Mouse (Mus musculus): ENCODE measurements at regions not wholly inside any gene's neighbourhood (a gene's known extent, or its start where the extent isn't known, plus 50 kb on each side); places are given as distances from the start of the nearest gene placed in this dataset.

GRCm38 (mm10) chr10:91889864-91890263 lies 708.7 kb upstream of the Tmpo start:
- TF ChIP-seq CTCF (IDR thresholded peaks at IDR 0.05; ENCODE audit: extremely low read depth, insufficient read depth, low read length), result no peak
- TF ChIP-seq POLR2A (IDR thresholded peaks at IDR 0.05; ENCODE audit: extremely low read depth, insufficient read depth, low read length), result no peak

All from cortical plate, adult 2 months (tissue).